Comparison of ENCODE assay signal across 15 mouse cellular contexts in the genomic region with DNA sequence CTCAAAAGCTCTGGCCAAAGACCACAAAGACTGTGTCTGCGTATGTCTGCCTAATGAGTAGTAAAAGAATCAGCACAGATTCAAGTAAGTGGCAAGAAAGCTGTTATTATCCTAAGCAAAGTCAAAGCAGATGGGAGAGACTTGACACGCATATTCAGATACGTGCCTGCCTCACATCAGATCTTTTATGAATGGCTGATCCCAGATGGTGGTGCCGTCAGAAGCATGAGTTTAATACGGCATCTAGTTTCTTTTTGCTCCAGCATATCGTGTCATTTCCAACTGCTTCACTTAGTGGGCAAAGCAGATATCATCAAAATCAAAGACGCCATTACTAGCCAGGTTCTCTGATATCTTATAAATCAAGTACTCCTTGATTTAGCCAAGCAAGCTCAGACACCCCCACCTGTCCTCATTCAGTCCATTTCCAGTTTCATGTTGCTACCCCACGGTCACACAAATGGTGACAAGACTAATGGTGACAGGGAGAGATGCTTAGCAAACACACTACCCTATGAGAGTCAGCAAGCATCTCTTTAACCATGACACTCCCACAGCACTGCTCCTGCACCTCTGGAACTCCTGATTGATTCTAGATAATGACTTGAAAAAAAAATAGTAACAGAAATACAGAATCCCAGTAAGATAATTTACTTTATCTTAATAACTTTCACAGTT.
DNase-seq lines count a peak whose midpoint lies in the region; ATAC-seq and TF ChIP-seq lines count a peak whose summit lies in the region.
"Had no signal": no experiment of that assay in that cellular context is flagged by ENCODE, and none has a peak within 500 bp of the region (broad histone marks: within the 10 kb centered on the region; RNA-seq: fewer than 3 reads in every experiment).

No protein-coding gene starts in this region.

- DNase-seq in midbrain, embryonic 11.5 days (ENCODE audit: low spot score, missing footprints), result no peak
- peak; percentile 79 for DNase-seq in forebrain, postnatal 0 days
- DNase-seq in layer of hippocampus, adult 9-11 months, result peak; percentile 38
- DNase-seq in kidney, adult 18-20 months, result no peak
- no peak for DNase-seq in right cerebral cortex, postnatal 36 days (ENCODE audit: low spot score in 2 of 2)
- DNase-seq in B cell, adult 2 months, result no peak
- DNase-seq: cerebellum, adult 8-10 months; embryo, embryonic 11 days; lung, postnatal 36 days; right cerebral cortex, postnatal 4 days had no signal

- peak; percentile 54 for ATAC-seq in midbrain, embryonic 13.5 days
- ATAC-seq in midbrain, embryonic 11.5 days (ENCODE audit: low FRiP score), result no peak
- ATAC-seq in forebrain, postnatal 0 days, result peak; percentile 93
- ATAC-seq: activated CD4-positive, CD25-positive, alpha-beta regulatory T cell, adult 4 months had no signal

- no peak overlapping the region for H3K4me3 ChIP-seq in midbrain, embryonic 13.5 days (replicated peaks)
- no peak overlapping the region for H3K4me3 ChIP-seq in midbrain, embryonic 11.5 days (ENCODE audit: low read depth, low read length)
- H3K4me3 ChIP-seq in forebrain, postnatal 0 days (ENCODE audit: low read depth, low read length), result no peak overlapping the region
- H3K4me3 ChIP-seq: erythroblast, embryonic 14.5 days had no signal

- peaks cover 16% of the 10 kb centered on the region for H3K4me1 ChIP-seq in midbrain, embryonic 13.5 days (replicated peaks)
- H3K4me1 ChIP-seq in midbrain, embryonic 11.5 days (ENCODE audit: control insufficient read depth, insufficient read depth, low read length), result no peaks in the 10 kb centered on the region
- H3K4me1 ChIP-seq in forebrain, postnatal 0 days (ENCODE audit: insufficient read depth), result peaks cover 12% of the 10 kb centered on the region

- peaks cover 5% of the 10 kb centered on the region; the same call in 1 of the 2 replicates for H3K36me3 ChIP-seq in midbrain, embryonic 13.5 days
- H3K36me3 ChIP-seq in midbrain, embryonic 11.5 days (ENCODE audit: control insufficient read depth, insufficient read depth, low read length), result no peaks in the 10 kb centered on the region
- H3K36me3 ChIP-seq in forebrain, postnatal 0 days (ENCODE audit: insufficient read depth), result no peaks in the 10 kb centered on the region

- H3K4me2 ChIP-seq in midbrain, embryonic 13.5 days (replicated peaks), result no peak overlapping the region
- no peak overlapping the region for H3K4me2 ChIP-seq in midbrain, embryonic 11.5 days
- H3K4me2 ChIP-seq in forebrain, postnatal 0 days (ENCODE audit: low read depth), result no peak overlapping the region

- peaks cover 3% of the 10 kb centered on the region; the same call in 1 of the 2 replicates for H3K9me3 ChIP-seq in midbrain, embryonic 13.5 days
- no peaks in the 10 kb centered on the region for H3K9me3 ChIP-seq in midbrain, embryonic 11.5 days (ENCODE audit: control insufficient read depth, low read length)
- peaks cover 3% of the 10 kb centered on the region; the same call in 1 of the 2 replicates for H3K9me3 ChIP-seq in forebrain, postnatal 0 days (ENCODE audit: low read length)

- no peaks in the 10 kb centered on the region for H3K27me3 ChIP-seq in midbrain, embryonic 13.5 days
- H3K27me3 ChIP-seq in midbrain, embryonic 11.5 days (ENCODE audit: control insufficient read depth, insufficient read depth, low read length), result no peaks in the 10 kb centered on the region
- H3K27me3 ChIP-seq in forebrain, postnatal 0 days (ENCODE audit: insufficient read depth, low read length), result no peaks in the 10 kb centered on the region
- H3K27me3 ChIP-seq: CH12.LX had no signal

- H3K9ac ChIP-seq in midbrain, embryonic 13.5 days (replicated peaks), result no peak overlapping the region
- no peak overlapping the region for H3K9ac ChIP-seq in midbrain, embryonic 11.5 days (ENCODE audit: low read length)
- no peak overlapping the region for H3K9ac ChIP-seq in forebrain, postnatal 0 days
- H3K9ac ChIP-seq: liver, embryonic 14.5 days had no signal

- TF ChIP-seq CTCF in forebrain, postnatal 0 days (IDR thresholded peaks at IDR 0.05; ENCODE audit: low read depth), result no peak

- WGBS in midbrain, embryonic 13.5 days, result 62% methylated on average over 8 of the region's 8 CpGs
- 86% methylated on average over 8 of the region's 8 CpGs for WGBS in midbrain, embryonic 11.5 days
- WGBS in forebrain, postnatal 0 days, result 27% methylated on average over 8 of the region's 8 CpGs

- H3K27ac ChIP-seq in midbrain, embryonic 13.5 days, result peak overlapping the region; percentile 63
- no peak overlapping the region for H3K27ac ChIP-seq in midbrain, embryonic 11.5 days (ENCODE audit: low read depth, low read length)
- peak overlapping the region; percentile 42 for H3K27ac ChIP-seq in forebrain, postnatal 0 days (ENCODE audit: low read depth, low read length)
- H3K27ac ChIP-seq: liver, embryonic 14.5 days had no signal

Comparison
In these comparisons a context has a peak if more than half of its experiments do, and no peak if none do; other contexts are left out.
1. DNase-seq: peak in forebrain, postnatal 0 days (single experiment) and layer of hippocampus, adult 9-11 months (single experiment); none in midbrain, embryonic 11.5 days (single experiment), kidney, adult 18-20 months (single experiment), right cerebral cortex, postnatal 36 days (0 of 2) and B cell, adult 2 months (0 of 2).